ENCODE assay signal across 7 mouse cellular contexts in the genomic region with DNA sequence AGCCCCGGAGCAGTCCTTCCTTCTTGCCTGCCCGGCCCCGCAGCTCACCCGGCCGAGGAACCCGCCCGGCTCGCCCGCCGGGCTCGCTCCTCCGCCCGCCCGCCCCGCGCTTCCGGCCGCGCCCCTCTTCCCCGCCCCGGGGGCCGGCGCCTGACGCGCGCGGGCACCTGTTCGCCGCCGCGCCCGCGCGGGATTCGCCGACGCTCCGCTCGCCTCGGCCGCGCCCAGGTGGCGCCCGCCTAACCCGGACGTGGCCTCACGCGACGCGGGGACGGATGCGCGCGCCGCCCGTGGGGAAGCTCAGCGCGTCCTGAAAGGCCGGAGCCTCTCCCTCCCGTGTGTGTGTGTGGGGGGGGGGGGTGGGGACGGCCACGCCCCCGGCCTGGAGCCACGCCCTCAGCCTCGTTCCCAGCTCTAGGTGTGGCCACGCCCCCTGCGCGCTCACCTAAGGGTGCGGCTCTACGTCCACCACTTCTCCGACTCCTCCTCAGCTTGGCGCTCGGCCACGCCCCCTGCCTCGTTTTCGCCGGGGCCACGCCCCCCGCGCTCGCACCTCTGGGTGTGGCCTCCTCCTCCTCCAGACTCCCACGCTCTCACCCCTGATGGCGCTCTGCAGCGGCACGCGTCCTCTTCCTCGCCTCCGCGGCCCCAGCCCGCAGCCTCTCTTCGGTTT. TPM values are rescaled to one million over a fixed set of nuclear protein-coding genes. Genes with fewer than 3 reads are reported as not detected.
DNase-seq lines count a peak whose midpoint lies in the region; ATAC-seq and TF ChIP-seq lines count a peak whose summit lies in the region.

No protein-coding gene starts in this region.

- under 1% methylated on average over 85 of the region's 91 CpGs for WGBS in bone marrow, adult 2 months
- WGBS in embryonic facial prominence, embryonic 13.5 days: under 1% methylated on average over 55 of the region's 91 CpGs
- under 1% methylated on average over 81 of the region's 91 CpGs for WGBS in heart, embryonic 10.5 days
- WGBS in kidney, embryonic 15.5 days: under 1% methylated on average over 60 of the region's 91 CpGs
- under 1% methylated on average over 68 of the region's 91 CpGs for WGBS in limb, embryonic 15.5 days

- peak; percentile 96 for DNase-seq in heart, embryonic 10.5 days (ENCODE audit: low spot score)
- DNase-seq in spleen, postnatal 36 days (ENCODE audit: low spot score in 2 of 2): peak; percentile 87

- H3K9me3 ChIP-seq in embryonic facial prominence, embryonic 13.5 days: no peaks in the 10 kb centered on the region
- no peaks in the 10 kb centered on the region for H3K9me3 ChIP-seq in heart, embryonic 10.5 days
- no peaks in the 10 kb centered on the region for H3K9me3 ChIP-seq in kidney, embryonic 15.5 days (replicated peaks)
- H3K9me3 ChIP-seq in limb, embryonic 15.5 days: no peaks in the 10 kb centered on the region

- peak overlapping the region; percentile 60 for H3K9ac ChIP-seq in embryonic facial prominence, embryonic 13.5 days
- peak overlapping the region; percentile 39; the same call in 1 of the 2 replicates for H3K9ac ChIP-seq in kidney, embryonic 15.5 days
- no peak overlapping the region for H3K9ac ChIP-seq in limb, embryonic 15.5 days

- TF ChIP-seq POLR2A in bone marrow, adult 2 months (IDR thresholded peaks at IDR 0.05; ENCODE audit: borderline replicate concordance, control insufficient read depth, low read depth, low read length): 0 out of 2 replicates have a peak, but pooled peaks have one; percentile 32

- TF ChIP-seq CTCF in bone marrow, adult 2 months (IDR thresholded peaks at IDR 0.05; ENCODE audit: control insufficient read depth, insufficient read depth, low read length): no peak

- H3K4me2 ChIP-seq in embryonic facial prominence, embryonic 13.5 days: peak overlapping the region; percentile 98
- H3K4me2 ChIP-seq in kidney, embryonic 15.5 days: peak overlapping the region; percentile 99
- peak overlapping the region; percentile 100 for H3K4me2 ChIP-seq in limb, embryonic 15.5 days

- H3K27me3 ChIP-seq in embryonic facial prominence, embryonic 13.5 days: peaks cover 39% of the 10 kb centered on the region
- peaks cover 27% of the 10 kb centered on the region for H3K27me3 ChIP-seq in heart, embryonic 10.5 days (ENCODE audit: insufficient read depth, poor library complexity, severe bottlenecking)
- peaks cover 43% of the 10 kb centered on the region for H3K27me3 ChIP-seq in kidney, embryonic 15.5 days
- peaks cover 42% of the 10 kb centered on the region for H3K27me3 ChIP-seq in limb, embryonic 15.5 days

- ATAC-seq in embryonic facial prominence, embryonic 13.5 days (ENCODE audit: insufficient number of reproducible peaks, insufficient read depth, low FRiP score, low TSS enrichment, low read depth): peak; percentile 83
- ATAC-seq in kidney, embryonic 15.5 days (replicated peaks; ENCODE audit: low FRiP score): peak; percentile 90
- peak; percentile 83 for ATAC-seq in limb, embryonic 15.5 days (ENCODE audit: insufficient number of reproducible peaks, low FRiP score, low TSS enrichment, low read depth)
- 0 out of 2 replicates have a peak, but pooled peaks have one; percentile 47 for ATAC-seq in monocyte, adult 5-6 weeks (replicated peaks; ENCODE audit: insufficient number of reproducible peaks, low FRiP score, low TSS enrichment, poor library complexity, severe bottlenecking)

- H3K27ac ChIP-seq in bone marrow, adult 2 months (ENCODE audit: control insufficient read depth, insufficient read depth, low read depth, low read length, poor library complexity): no peak overlapping the region; the same call in 1 of the 2 replicates
- H3K27ac ChIP-seq in embryonic facial prominence, embryonic 13.5 days: no peak overlapping the region
- peak overlapping the region; percentile 67; the same call in 1 of the 2 replicates for H3K27ac ChIP-seq in heart, embryonic 10.5 days
- H3K27ac ChIP-seq in kidney, embryonic 15.5 days: peak overlapping the region; percentile 78
- H3K27ac ChIP-seq in limb, embryonic 15.5 days: peak overlapping the region; percentile 43; the same call in 1 of the 2 replicates

- H3K36me3 ChIP-seq in embryonic facial prominence, embryonic 13.5 days: no peaks in the 10 kb centered on the region
- no peaks in the 10 kb centered on the region for H3K36me3 ChIP-seq in heart, embryonic 10.5 days
- no peaks in the 10 kb centered on the region for H3K36me3 ChIP-seq in kidney, embryonic 15.5 days
- no peaks in the 10 kb centered on the region for H3K36me3 ChIP-seq in limb, embryonic 15.5 days

- H3K4me1 ChIP-seq in bone marrow, adult 2 months (ENCODE audit: control insufficient read depth, insufficient read depth, low read length): no peaks in the 10 kb centered on the region; the same call in 1 of the 2 replicates
- peaks cover 10% of the 10 kb centered on the region for H3K4me1 ChIP-seq in embryonic facial prominence, embryonic 13.5 days
- H3K4me1 ChIP-seq in heart, embryonic 10.5 days: peaks cover 20% of the 10 kb centered on the region
- peaks cover 26% of the 10 kb centered on the region for H3K4me1 ChIP-seq in kidney, embryonic 15.5 days
- peaks cover 21% of the 10 kb centered on the region for H3K4me1 ChIP-seq in limb, embryonic 15.5 days

- peak overlapping the region; percentile 57 for H3K4me3 ChIP-seq in bone marrow, adult 2 months (replicated peaks; ENCODE audit: control insufficient read depth, low read depth, low read length)
- H3K4me3 ChIP-seq in embryonic facial prominence, embryonic 13.5 days: peak overlapping the region; percentile 65
- H3K4me3 ChIP-seq in heart, embryonic 10.5 days: peak overlapping the region; percentile 74
- peak overlapping the region; percentile 71 for H3K4me3 ChIP-seq in kidney, embryonic 15.5 days (replicated peaks)
- H3K4me3 ChIP-seq in limb, embryonic 15.5 days: peak overlapping the region; percentile 60

RNA-seq across cellular contexts. Expression of a gene that starts 0.9 kb away (rescaled TPM):
- polyA plus RNA-seq in bone marrow, adult 2 months (2011; ENCODE audit: insufficient read depth, insufficient read length, low replicate concordance, missing spikeins): 4.2 and 6.1 TPM in 2 replicates
- 12.8 and 13.9 TPM in 2 replicates for polyA plus RNA-seq in embryonic facial prominence, embryonic 13.5 days (2015; fragmentation: Nextera tagmentation; extraction: Ambion mirVana)
- 8.2 and 11.1 TPM in 2 replicates for polyA plus RNA-seq in heart, embryonic 10.5 days (2016; fragmentation: Nextera tagmentation; extraction: Ambion mirVana)
- polyA plus RNA-seq in kidney, embryonic 15.5 days (2015; fragmentation: Nextera tagmentation; extraction: Ambion mirVana): 10.6 and 12.0 TPM in 2 replicates
- 14.3 and 16.7 TPM in 2 replicates for polyA plus RNA-seq in limb, embryonic 15.5 days (2015; fragmentation: Nextera tagmentation; extraction: Ambion mirVana)
- total RNA-seq in monocyte, adult 5-6 weeks (2017): 6.0 to 10.2 TPM (median 9.6 TPM) in 3 replicates

Comparison
In these comparisons a context has a peak if more than half of its experiments do, and no peak if none do; other contexts are left out.
1. H3K27ac ChIP-seq: peak in heart, embryonic 10.5 days (single experiment), kidney, embryonic 15.5 days (single experiment) and limb, embryonic 15.5 days (single experiment); none in bone marrow, adult 2 months (single experiment) and embryonic facial prominence, embryonic 13.5 days (single experiment).
2. Peak in every context shown above with its lines, with median percentiles within 50 percentile points of each other: H3K4me3 ChIP-seq, ATAC-seq and H3K4me2 ChIP-seq.